Mouse (Mus musculus) right cerebral cortex, postnatal 10 days (tissue): ENCODE measurements around the gene Rabif.
"Not testable (repeated sequence)": the region's sequence is repeated elsewhere in the genome, so short reads cannot be mapped to it uniquely, and the experiment has no call there.

Experiments used
- DNase-seq, 2 experiments: peaks; one replicate each; pipeline ENCODE4 v3.0.0; 2021; ENCODE audit warnings: low spot score in 2 of 2

Gene Rabif

DNA sequence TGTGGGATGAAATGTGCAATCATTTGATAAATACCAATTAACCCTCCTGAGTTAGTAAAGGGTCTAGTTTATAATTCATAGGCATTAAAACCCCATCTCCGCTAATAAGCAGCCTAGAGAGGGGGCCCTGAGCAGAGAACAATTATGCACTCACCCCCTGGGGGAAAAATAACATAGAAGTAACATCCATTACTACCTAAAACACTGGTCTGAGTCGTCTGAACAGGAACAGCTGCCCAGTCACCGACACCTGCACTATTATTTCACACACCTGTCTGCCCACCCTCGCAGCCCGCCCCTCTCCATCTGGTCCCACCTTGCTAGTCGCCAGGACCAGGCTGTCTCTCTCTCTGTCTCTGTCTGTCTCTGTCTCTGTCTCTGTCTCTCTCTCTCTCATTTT is 18.1 kb downstream of the Rabif start:
- no peak for DNase-seq

DNA sequence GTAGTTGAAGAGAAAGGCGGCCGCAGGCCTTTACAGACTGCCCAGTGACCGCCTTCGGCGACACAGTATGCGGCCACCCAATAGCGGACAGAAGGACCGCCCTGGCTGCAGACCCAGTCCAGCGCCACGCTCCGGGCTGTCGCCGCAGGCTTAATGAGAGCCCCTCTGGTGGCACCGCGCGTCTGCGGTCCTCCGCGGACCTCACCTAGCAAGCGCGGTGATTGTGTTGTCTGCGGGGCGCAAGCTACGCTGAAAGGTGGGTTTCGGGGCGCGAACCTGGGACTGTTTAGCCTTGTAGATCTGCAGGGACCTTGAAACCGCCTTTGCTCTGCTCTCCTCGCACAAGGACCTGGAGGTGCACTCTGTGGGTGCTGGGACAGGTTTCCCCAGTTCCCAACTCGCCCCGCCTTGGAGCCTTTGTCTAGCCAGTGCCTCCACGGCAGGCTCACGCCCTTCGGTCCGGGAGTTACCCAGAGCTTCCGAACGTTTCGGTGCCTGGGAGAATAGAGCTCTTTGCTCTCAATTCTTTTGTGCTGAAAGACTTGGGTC is 18.9 kb downstream of the Rabif start:
- no peak for DNase-seq

DNA sequence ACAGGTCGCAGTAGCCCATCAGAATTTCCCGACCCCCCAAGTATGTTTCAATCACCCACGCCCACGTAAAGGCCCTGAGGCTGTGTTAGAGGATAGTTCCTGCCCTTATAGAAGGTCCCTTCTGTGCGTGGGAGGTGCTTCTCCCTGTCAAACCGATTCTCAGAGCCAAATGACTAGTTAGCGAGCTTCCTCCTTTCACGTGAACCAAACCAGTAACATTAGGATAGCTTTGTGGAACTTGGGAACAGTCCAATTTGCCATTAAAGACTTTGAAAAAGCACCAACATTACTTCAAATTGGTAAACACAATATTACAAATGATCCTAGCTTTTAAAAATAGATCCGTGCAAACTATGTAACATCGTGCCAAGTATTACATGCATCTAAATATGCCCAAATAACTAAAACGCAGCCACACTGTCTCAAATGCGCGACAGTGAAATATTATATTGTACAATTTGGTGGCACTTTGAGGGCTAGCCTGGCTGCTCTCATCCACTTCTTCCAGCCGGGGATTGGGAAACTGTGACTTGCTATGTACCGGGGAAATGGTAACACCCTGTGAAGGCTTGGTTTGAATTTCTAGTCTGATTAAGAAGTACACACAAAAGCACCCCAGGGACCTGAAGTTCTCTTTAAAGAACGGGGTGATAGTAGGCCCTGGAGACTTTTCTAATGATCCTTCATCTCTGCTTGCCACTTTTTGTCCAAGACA is 19.6 kb downstream of the Rabif start:
- no peak for DNase-seq

DNA sequence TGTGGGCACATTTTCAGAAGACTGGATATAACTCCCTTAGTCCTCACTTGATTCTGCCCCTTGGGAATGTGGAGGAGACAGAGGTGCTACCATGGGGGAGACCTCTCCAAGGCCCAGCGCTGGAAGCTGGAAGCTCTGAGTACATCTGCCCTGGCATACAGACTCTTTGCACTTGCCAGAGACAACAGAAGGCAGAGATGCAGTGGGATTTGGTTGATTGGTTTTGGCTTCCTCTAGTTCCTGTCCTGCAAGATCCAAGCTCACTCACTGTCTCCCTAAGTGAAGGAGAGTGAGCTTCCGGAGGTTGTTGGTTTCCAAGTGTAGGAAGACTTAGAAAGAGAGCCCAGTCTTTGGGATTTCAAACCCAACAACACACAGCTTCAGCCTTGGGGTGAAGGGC is 21.4 kb downstream of the Rabif start:
- no peak for DNase-seq

DNA sequence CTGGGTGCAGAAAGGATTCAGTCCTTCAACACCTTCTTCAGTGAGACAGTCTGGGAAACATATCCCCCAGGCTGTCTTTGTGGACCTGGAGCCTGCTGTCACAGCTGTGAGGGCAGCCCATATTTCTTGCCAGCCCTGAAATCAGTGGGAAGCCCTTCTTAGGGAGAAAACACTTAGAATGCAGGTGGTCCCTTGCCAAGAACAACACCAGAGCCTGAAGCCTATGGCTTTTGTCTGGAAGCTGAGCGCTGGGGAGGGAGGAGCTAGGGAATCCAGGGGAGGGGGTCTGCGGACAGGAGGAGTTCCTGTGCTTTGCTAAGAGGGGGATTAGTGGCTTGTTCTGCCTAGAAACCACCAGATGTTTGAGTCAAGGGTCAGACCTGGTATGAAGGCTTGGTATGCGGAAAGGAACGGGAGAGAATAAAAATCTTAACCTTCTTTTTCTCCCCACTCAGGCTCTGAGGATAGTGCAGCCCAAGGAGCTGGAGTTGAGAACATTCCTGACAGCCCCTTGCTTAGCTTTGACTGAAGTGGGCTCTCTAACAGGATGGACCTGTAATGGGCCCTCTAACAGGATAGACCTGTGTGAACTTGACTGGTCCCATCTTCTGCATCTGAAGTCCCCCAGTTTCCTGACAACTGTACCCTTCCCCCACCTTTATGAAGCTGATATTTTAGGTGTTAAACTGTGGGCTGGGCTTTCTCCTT is 22.2 kb downstream of the Rabif start:
- no peak for DNase-seq

DNA sequence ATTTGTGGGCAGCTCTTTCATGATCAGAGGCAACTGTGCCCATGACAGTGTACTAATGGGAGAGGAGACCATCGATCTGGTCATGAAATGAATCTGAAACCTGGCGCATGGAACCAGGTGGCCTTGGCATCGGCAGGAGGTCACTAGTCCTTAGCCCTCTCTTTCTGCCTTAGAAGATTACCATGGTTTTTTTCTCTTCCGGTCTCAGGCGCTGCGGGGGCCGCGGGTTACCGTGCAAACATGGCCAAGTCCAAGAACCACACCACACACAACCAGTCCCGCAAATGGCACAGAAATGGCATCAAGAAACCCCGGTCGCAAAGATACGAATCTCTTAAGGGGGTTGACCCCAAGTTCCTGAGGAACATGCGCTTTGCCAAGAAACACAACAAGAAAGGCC is 23.4 kb downstream of the Rabif start:
- not testable (repeated sequence) for DNase-seq

DNA sequence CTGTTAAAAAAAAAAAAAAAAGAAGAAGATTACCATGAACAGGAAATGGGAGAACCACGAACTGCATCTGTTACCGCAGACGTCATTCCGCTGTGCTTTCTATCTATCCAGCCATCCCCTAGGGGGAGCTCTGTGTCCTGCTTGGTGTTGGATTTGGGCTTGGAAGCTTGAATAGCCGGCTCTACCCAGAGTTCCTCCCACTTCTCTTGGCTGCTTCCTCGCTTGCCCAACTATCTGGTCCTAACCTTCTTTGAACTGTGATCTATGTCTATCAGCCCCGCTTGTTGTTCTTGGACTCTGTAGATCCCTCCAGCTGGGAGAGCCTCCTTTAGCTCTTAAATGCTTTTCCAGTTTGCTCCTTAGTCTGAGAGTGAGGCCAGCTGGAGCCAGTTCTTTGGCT is 24.2 kb downstream of the Rabif start:
- DNase-seq: peak; percentile 84

DNA sequence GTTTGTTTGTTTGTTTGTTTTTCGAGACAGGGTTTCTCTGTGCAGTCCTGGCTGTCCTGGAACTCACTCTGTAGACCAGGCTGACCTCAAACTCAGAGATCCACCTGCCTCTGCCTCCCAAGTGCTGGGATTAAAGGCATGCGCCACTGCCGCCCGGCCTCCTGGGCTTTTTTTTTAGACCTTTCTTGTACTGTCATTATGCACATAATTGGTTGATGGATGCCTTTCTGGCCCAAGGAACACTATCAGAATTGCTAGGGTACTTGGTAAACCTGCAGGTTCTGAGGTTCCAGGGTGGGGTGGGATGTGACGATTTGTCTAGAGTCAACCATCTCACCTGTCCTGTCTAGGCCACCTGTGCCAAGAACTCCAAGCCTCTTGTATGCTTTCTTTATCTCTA is 24.8 kb downstream of the Rabif start:
- DNase-seq: not testable (repeated sequence)

DNA sequence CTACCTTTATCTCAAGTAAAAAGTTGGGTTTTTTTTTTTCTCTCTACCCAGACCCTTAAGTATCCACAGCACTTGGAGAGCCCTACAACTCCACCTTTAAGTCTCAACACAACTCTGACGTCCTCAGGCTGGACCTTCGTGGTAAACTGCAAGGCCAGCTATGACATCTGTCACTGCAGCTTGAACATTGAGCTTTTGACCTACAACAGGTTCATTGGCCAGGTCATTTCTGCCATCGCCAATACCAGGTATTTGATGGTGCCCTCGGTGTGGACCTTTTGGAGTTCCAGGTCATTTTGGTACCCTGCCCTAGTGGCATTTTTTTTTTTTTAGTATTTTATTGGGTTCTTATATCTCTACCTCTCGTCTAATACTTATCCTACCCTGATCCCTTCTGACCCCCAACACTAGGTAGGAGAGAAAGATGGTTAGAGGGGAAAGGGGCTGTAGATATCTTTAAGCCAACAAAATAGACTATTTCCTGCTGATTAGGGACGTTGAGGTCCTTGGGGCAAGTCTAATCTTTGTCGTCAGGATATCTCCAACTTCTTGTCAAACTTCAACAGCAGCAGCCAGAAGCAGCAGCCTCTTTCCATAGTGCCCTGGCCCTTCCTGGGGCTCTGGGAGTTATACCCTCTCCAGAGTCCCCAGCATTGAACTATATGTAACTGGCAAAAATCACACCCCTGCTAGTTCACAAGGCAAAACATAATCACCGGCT is 25.7 kb downstream of the Rabif start:
- DNase-seq: no peak

DNA sequence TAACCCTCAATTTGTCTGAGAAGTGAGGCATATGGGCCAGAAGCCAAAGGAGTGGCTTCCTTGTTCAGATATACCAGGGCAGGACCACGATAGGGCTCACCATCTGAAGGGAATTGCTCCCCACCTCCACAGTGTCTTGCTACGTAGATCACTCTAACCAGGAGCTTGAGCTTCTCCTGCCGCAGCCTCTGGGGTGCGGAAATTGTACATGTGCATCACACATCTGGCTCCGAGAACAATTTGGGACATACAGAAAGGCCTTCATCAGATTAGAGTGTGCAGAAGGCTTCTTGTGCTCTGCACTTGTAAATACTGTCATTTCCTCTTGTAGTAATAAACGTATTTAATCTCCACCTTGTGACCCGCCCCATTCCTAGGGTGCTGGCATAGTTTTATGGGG is 26.7 kb downstream of the Rabif start:
- DNase-seq: no peak

DNA sequence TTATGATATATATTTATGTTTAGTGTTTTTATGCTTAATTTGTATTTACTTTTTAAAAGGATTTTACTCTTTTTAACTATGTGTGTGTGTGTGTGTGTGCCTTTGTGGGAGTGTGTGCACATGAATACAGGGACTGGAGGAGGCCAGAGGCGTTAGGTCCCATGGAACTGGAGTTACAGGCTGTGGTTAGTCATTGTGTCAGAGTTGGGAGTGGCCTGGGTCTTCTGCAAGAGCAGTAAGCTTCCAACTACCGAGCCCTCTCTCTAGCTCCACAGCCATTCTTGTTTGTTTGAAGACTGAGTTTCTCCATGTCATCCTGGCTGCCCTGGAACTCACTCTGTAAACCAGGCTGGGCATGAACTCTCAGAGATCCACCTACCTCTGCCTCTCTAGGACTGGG is 27.9 kb downstream of the Rabif start:
- DNase-seq: no peak

DNA sequence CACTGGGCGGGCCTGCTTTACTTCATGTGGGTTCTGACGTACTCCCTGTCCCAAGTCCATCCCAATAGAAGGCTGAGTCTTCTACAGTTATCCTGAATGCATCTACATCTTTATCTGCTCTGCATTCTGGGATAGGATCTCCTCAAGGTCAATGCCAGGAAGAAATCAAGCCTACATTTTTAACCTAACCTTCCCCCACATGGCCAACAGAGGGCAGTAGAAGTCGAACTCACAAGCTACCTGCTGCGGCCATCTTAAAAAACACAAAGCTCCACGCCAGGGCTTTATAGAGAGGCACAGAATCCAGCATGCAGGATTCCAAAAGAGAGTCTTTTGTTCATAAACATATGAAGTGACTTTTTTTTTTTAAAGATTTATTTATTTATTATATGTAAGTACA is 30.0 kb downstream of the Rabif start:
- no peak for DNase-seq

DNA sequence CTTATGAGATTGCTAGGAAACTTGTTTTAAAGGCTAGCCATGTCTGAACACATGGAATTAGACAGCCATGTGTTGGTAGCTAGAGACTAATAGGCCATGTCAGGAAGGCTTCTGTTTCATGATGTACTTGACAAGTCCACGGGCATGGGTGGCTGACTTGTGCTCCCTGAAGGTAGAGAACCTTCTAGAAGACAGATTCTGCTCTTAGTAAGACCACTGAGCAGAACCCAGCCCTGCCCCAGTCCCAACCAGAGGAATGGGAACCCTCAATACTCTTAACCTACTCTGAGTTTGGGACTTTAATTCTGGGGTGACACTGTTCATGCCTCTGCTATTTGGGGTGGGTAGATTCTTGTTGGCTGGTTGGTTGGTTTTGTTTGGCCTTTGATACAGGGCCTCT is 30.6 kb downstream of the Rabif start:
- DNase-seq: no peak

DNA sequence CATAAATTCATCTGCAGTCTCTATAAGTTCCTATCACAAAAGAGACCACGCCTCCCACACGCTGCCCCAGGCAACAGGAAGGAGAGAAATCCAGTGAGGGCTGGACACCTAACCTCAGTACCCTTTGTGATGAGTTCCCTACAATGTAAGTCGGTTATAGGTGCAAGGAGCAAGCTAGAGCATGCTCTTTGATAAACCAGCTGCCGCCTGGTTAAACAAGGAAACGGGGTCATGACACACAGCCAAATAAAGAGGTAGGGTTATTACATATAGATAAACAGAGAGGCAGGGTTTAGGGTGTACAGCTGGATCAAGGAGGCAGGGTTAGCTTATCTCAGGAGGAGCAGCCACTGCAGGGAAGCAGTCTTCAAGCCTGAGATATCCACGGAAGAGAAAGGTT is 32.3 kb downstream of the Rabif start:
- DNase-seq: no peak

DNA sequence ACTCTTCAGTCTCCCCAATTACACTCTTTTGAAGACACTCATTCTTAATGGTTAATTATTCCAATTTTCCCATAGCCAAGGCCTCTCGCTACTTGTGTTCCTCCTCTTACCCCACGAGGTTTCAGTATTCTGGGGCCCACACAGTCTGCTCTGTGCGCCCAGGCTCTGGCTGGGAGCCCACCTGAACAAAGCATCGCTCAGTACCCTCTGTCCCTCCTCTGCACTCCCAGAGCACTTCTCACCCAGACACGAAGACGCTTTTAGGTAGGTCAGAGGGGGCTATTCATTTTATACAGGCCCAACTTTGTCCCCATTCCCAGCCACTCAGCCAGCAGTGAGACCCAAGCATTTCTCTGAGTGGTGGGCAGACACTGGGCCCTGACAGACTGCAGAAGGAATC is 36.2 kb downstream of the Rabif start:
- DNase-seq: peak; percentile 81 to 84

DNA sequence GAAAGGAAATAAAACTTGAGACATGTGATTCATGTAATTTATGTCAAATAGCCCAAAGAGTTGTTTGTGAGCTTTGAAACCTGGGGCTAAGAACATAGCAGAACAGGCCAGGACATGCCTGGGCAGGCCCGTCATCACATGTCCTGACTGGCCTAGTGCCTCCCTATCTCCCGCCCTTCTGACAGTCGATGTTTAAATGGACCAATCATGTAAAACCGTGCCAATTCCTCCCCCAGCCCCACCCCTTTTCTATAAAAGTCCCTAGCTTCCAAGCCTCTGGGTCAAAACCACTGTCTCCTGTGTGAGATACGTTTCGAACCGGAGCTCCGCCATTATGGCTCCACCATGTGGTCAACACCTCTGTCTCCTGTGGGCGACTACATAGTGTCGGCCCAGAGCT is 39.3 kb downstream of the Rabif start:
- DNase-seq: not testable (repeated sequence)

DNA sequence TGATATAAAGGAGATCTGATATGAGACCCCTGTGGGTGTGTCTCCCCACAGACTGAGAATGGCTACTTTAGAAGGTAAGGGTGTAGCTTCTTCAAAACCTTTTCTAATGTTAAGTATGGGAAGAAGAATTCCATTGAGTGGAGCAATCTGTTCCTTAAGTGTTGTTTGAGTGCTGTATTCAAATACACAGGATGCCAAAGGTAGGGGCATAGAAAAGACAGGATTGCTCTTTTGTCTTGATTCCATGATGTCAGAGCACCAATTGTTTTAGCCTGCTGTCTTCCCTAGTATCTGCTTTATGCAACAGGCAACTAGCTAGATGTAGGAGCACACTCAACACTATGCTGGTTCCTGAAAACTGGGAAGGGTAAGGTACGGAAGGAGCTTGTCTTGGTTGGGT is 40.6 kb downstream of the Rabif start:
- no peak for DNase-seq

DNA sequence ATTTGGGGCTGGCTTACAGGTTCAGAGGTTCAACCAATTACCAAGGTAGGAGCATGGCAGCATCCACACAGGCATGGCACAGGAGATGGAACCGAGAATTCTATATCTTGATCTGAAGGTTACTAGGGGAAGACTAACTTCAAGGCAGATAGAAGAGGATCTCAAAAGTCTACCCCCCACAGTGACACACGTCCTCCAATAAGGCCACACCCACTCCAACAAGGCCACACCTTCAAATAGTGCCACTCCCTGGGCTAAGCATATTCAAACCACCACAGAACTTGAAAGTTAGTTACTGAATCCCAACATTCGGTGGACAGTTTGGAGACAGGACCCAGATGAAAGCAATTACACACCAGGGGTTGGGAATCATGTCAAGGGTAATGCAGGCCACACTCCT is 41.1 kb downstream of the Rabif start:
- no peak for DNase-seq

DNA sequence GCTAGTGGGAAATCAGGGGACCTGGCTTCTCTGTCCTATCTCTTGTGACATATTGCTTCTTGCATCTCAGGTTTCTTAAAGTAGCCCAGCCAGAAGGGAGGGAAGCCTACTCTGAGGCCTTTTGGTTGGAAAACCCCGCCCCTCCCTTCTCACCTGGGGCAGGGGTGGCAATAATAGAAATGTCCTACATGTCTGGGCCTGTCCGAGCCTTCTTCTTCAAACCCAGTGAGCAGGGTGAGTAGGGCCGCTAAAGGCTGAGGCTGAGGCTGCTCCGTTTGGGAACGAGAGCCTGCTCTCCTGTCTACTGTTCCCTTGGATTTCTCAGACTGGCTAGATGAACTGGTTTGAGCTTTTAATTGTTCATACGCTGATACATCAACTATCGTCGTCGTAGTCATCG is 46.2 kb downstream of the Rabif start:
- DNase-seq: no peak

DNA sequence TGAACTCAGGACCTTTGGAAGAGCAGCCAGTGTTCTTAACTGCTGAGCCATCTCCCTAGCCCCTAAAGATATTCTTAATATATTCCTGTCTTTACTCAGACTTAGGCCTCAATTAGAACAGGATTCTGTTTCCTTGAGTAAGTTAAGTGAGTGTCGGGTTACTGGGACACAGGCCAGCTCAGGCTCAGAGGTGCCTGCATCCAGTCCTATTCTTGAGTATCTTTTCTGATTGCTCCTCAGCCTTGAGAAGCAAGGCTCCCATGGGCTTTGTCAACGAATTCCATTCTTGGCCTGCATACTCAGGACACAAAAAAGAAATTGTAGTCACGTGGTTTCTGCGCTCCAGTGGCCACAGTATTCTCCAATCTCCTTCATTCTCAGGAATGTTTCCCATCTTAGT is 53.8 kb downstream of the Rabif start:
- DNase-seq: no peak

DNA sequence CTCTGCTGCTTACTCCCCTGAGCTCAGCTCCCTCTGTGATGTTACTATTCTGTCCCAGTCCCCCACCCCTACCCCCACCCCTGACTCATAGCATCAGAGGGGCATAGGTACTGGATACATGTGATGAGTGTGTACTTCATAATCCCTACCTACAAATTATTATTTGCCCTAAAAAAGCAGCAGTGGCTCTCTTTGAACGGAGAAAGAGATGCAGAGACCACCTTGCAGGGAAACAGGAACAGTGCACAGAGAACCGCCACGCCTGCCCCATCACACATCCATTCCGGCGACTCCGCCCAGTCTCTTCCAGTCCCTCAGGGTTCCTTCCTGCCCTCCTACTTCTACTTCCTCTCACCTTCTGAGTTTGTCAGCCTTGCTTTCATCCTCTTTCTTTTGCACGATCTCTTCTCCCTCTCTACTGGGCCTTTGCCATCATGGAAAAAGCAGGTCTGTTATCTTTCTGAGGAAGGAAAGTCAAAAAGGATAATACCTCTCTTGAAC is 55.2 kb downstream of the Rabif start, which contains the start of gene Mgat4e:
TSS of gene Mgat4e (minus strand) at position 51 of the 501 bp plus-strand sequence.
- no peak for DNase-seq

DNA sequence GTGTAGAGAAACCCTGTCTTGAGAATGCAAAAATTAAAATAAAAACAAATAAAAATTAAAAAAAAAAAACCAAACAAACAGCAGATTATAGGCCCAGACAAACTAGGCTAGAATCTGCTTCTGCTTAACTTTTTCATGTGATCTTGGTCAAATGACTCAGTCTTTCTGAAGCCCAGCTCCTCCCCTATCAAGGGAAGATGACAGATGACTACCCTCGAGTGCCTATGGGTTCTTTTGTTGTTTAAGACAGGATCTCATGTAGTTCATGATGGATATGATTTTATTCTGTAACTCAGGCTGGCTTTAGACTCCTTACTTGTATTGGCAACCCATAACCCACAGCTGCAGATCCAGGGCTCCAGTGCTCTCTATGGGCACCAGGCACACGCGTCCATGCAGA is 57.4 kb downstream of the Rabif start:
- no peak for DNase-seq
